Mouse (Mus musculus): ENCODE results near the gene Sh3rf3. TPM values are rescaled to one million over a fixed set of nuclear protein-coding genes. Genes with fewer than 3 reads are reported as not detected.

Gene Sh3rf3
- polyA plus RNA-seq, 2 experiments, result not detected

- Histone ChIP-seq H3K27me3 (ENCODE audit: control insufficient read depth, insufficient read depth, low read length) (no peaks in the 10 kb centered on the region), H3K9me3 (ENCODE audit: control insufficient read depth, low read length) (no peaks in the 10 kb centered on the region), H3K4me2 (ENCODE audit: low read depth) (no peak overlapping the region), H3K4me1 (replicated peaks; ENCODE audit: control insufficient read depth in 2 of 2, insufficient read depth in 2 of 2, low read length in 1 of 2) (no peaks in the 10 kb centered on the region), H3K4me3 (ENCODE audit: insufficient read depth in 1 of 2, low read depth in 2 of 2, low read length in 2 of 2) (no peak overlapping the region), H3K9ac (replicated peaks) (no peak overlapping the region), H3K27ac (no peak overlapping the region), H3K36me3 (replicated peaks; ENCODE audit: control insufficient read depth, insufficient read depth, low read depth) (no peaks in the 10 kb centered on the region)
- 59% methylated on average over 1 of the region's 1 CpGs for WGBS (ENCODE audit: insufficient replicate concordance)
- ATAC-seq (ENCODE audit: insufficient read depth), result no peak
- no peak for DNase-seq (ENCODE audit: low read depth in 3 of 3, low spot score in 3 of 3)
- TF ChIP-seq CTCF (IDR thresholded peaks at IDR 0.05; ENCODE audit: low read depth) (no peak), EP300 (IDR thresholded peaks at IDR 0.05; ENCODE audit: low read depth) (no peak)
These were observed 10.8 kb upstream of the Sh3rf3 start for GRCm38 (mm10) chr10:58802391-58802790.

GRCm38 (mm10) chr10:58807956-58808355 lies 5.2 kb upstream of the Sh3rf3 start:
- peaks cover 10% of the 10 kb centered on the region for H3K27me3 ChIP-seq (ENCODE audit: control insufficient read depth, insufficient read depth, low read length)
- no peaks in the 10 kb centered on the region for H3K4me1 ChIP-seq (replicated peaks; ENCODE audit: control insufficient read depth in 2 of 2, insufficient read depth in 2 of 2, low read length in 1 of 2)
- 42% methylated on average over 3 of the region's 3 CpGs for WGBS (ENCODE audit: insufficient replicate concordance)
- H3K4me2 ChIP-seq (ENCODE audit: low read depth), result no peak overlapping the region
- no peaks in the 10 kb centered on the region for H3K9me3 ChIP-seq (ENCODE audit: control insufficient read depth, low read length)
- no peak for DNase-seq (ENCODE audit: low read depth in 3 of 3, low spot score in 3 of 3)
- no peak for ATAC-seq (ENCODE audit: insufficient read depth)
- no peaks in the 10 kb centered on the region for H3K36me3 ChIP-seq (replicated peaks; ENCODE audit: control insufficient read depth, insufficient read depth, low read depth)
- H3K9ac ChIP-seq (replicated peaks), result no peak overlapping the region
- TF ChIP-seq CTCF (IDR thresholded peaks at IDR 0.05; ENCODE audit: low read depth), result no peak
- TF ChIP-seq EP300 (IDR thresholded peaks at IDR 0.05; ENCODE audit: low read depth), result no peak
- no peak overlapping the region for H3K27ac ChIP-seq
- no peak overlapping the region for H3K4me3 ChIP-seq (ENCODE audit: insufficient read depth in 1 of 2, low read depth in 2 of 2, low read length in 2 of 2)

DNA sequence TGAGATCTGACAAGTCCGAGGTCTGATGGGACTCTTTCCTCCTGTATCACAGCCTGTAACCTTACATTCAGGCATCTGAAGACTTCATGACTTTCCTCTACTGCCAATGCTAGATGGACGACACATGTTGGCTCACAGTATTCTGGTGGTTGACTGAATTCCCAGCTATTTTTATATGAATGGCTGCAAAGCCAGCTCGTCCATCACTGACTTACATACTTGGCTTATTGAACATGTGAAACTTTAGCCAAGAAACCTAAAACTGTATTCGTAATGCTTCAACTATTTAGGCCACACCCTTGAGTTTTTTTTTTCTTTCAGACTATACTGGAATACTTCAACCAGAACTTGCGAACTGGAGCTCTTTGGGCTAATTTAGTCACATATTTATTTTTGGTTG lies 3.0 kb upstream of the Sh3rf3 start:
- H3K27ac ChIP-seq, result no peak overlapping the region
- H3K4me1 ChIP-seq (replicated peaks; ENCODE audit: control insufficient read depth in 2 of 2, insufficient read depth in 2 of 2, low read length in 1 of 2), result no peaks in the 10 kb centered on the region
- no peak for DNase-seq (ENCODE audit: low read depth in 3 of 3, low spot score in 3 of 3)
- H3K9ac ChIP-seq (replicated peaks), result no peak overlapping the region
- no peaks in the 10 kb centered on the region for H3K36me3 ChIP-seq (replicated peaks; ENCODE audit: control insufficient read depth, insufficient read depth, low read depth)
- WGBS (ENCODE audit: insufficient replicate concordance), result 46% methylated on average over 5 of the region's 5 CpGs
- H3K9me3 ChIP-seq (ENCODE audit: control insufficient read depth, low read length), result no peaks in the 10 kb centered on the region
- no peak overlapping the region for H3K4me3 ChIP-seq (ENCODE audit: insufficient read depth in 1 of 2, low read depth in 2 of 2, low read length in 2 of 2)
- no peak for ATAC-seq (ENCODE audit: insufficient read depth)
- TF ChIP-seq EP300 (IDR thresholded peaks at IDR 0.05; ENCODE audit: low read depth) (no peak), CTCF (IDR thresholded peaks at IDR 0.05; ENCODE audit: low read depth) (no peak)
- H3K27me3 ChIP-seq (ENCODE audit: control insufficient read depth, insufficient read depth, low read length), result peaks cover 27% of the 10 kb centered on the region
- no peak overlapping the region for H3K4me2 ChIP-seq (ENCODE audit: low read depth)

- peak; percentile 69 for TF ChIP-seq CTCF (IDR thresholded peaks at IDR 0.05; ENCODE audit: low read depth)
- TF ChIP-seq EP300 (IDR thresholded peaks at IDR 0.05; ENCODE audit: low read depth), result no peak
- Histone ChIP-seq H3K36me3 (replicated peaks; ENCODE audit: control insufficient read depth, insufficient read depth, low read depth) (no peaks in the 10 kb centered on the region), H3K27ac (no peak overlapping the region), H3K4me1 (replicated peaks; ENCODE audit: control insufficient read depth in 2 of 2, insufficient read depth in 2 of 2, low read length in 1 of 2) (no peaks in the 10 kb centered on the region), H3K4me3 (ENCODE audit: insufficient read depth in 1 of 2, low read depth in 2 of 2, low read length in 2 of 2) (peak overlapping the region; percentile 1 to 32; a peak in 2 of 4 replicates), H3K27me3 (ENCODE audit: control insufficient read depth, insufficient read depth, low read length) (peaks cover 27% of the 10 kb centered on the region), H3K4me2 (ENCODE audit: low read depth) (peak overlapping the region; percentile 42), H3K9me3 (ENCODE audit: control insufficient read depth, low read length) (no peaks in the 10 kb centered on the region), H3K9ac (replicated peaks) (no peak overlapping the region)
- ATAC-seq (ENCODE audit: insufficient read depth) (no peak), DNase-seq (ENCODE audit: low read depth in 3 of 3, low spot score in 3 of 3) (peak in 2 of 3 experiments; percentile 9 to 10)
- 1% methylated on average over 63 of the region's 63 CpGs for WGBS (ENCODE audit: insufficient replicate concordance)
These were observed 714 bp upstream of the Sh3rf3 start for GRCm38 (mm10) chr10:58812210-58813080.

DNA sequence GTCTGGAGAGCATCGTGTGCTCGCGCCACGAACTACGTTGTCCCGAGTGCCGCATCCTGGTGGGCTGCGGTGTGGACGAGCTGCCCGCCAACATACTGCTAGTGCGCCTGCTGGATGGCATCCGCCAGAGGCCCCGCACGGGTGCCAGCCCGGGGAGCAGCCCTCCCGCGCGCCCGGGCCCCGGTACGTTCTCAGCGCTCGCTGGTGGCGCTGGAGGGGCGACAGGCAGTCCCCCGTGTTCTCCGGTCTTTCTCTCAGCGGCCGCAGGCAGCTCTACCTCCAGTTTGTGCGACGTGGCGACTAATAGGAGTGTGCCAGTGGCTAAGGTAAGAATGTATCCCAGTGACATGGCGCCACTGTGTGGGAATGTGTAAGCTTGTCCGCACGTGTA lies 637 bp downstream of the Sh3rf3 start:
- ATAC-seq (ENCODE audit: insufficient read depth), result no peak
- Histone ChIP-seq H3K9ac (replicated peaks) (no peak overlapping the region), H3K9me3 (ENCODE audit: control insufficient read depth, low read length) (no peaks in the 10 kb centered on the region), H3K4me1 (replicated peaks; ENCODE audit: control insufficient read depth in 2 of 2, insufficient read depth in 2 of 2, low read length in 1 of 2) (no peaks in the 10 kb centered on the region), H3K27me3 (ENCODE audit: control insufficient read depth, insufficient read depth, low read length) (peaks cover 27% of the 10 kb centered on the region), H3K4me3 (ENCODE audit: insufficient read depth in 1 of 2, low read depth in 2 of 2, low read length in 2 of 2) (no peak overlapping the region), H3K27ac (no peak overlapping the region), H3K36me3 (replicated peaks; ENCODE audit: control insufficient read depth, insufficient read depth, low read depth) (no peaks in the 10 kb centered on the region), H3K4me2 (ENCODE audit: low read depth) (no peak overlapping the region; the same call in 1 of the 2 replicates)
- DNase-seq (ENCODE audit: low read depth in 3 of 3, low spot score in 3 of 3), result no peak
- no peak for TF ChIP-seq EP300 (IDR thresholded peaks at IDR 0.05; ENCODE audit: low read depth)
- TF ChIP-seq CTCF (IDR thresholded peaks at IDR 0.05; ENCODE audit: low read depth), result no peak
- 3% methylated on average over 35 of the region's 35 CpGs for WGBS (ENCODE audit: insufficient replicate concordance)

All from liver, embryonic 14.5 days (tissue).